Mouse (Mus musculus) hindbrain, embryonic 12.5 days (tissue): ENCODE data around the gene Gm21943. TPM values are rescaled to one million over a fixed set of nuclear protein-coding genes. Genes with fewer than 3 reads are reported as not detected.
"Not testable (repeated sequence)": the region's sequence is repeated elsewhere in the genome, so short reads cannot be mapped to it uniquely, and the experiment has no call there.

Experiments
- ATAC-seq: fragments of 200-750 bp; cut with Nextera tagmentation; 2 replicates; pipeline ENCODE4 v1.8.0; 2017; ENCODE audit warnings: moderate TSS enrichment; ENCODE audit not compliant: low FRiP score
- H3K27ac ChIP-seq: fragments of 300-500 bp; sonication (generic); 2 replicates; pipeline ENCODE4 v1.5.1; 2016; ENCODE audit warnings: mild to moderate bottlenecking
- H3K27me3 ChIP-seq: fragments of 300-500 bp; sonication (generic); 2 replicates; pipeline ENCODE4 v1.6.1; 2016; ENCODE audit warnings: mild to moderate bottlenecking
- H3K36me3 ChIP-seq: fragments of 300-500 bp; sonication (generic); 2 replicates; pipeline ENCODE4 v1.6.1; 2016; ENCODE audit warnings: mild to moderate bottlenecking
- H3K4me1 ChIP-seq: fragments of 300-500 bp; sonication (generic); 2 replicates; pipeline ENCODE4 v1.6.1; 2016
- H3K4me2 ChIP-seq: fragments of 300-500 bp; sonication (generic); replicated peaks from 2 replicates; pipeline ENCODE4 v1.6.1; 2016; ENCODE audit warnings: mild to moderate bottlenecking
- H3K4me3 ChIP-seq: fragments of 300-500 bp; sonication (generic); 2 replicates; pipeline ENCODE4 v1.5.1; 2016; ENCODE audit warnings: mild to moderate bottlenecking
- H3K9ac ChIP-seq: fragments of 300-500 bp; sonication (generic); 2 replicates; pipeline ENCODE4 v1.6.1; 2016; ENCODE audit warnings: mild to moderate bottlenecking, moderate library complexity
- H3K9me3 ChIP-seq: fragments of 300-500 bp; sonication (generic); replicated peaks from 2 replicates; pipeline ENCODE4 v1.6.1; 2016; ENCODE audit warnings: mild to moderate bottlenecking
- WGBS: fragments of 180-500 bp; shearing (Covaris S2); methylation state at CpG from one replicate; pipeline ENCODE4 v1.1.7; 2016; 5-methylcytosine and 5-hydroxymethylcytosine counted together
- polyA plus RNA-seq: library from polyadenylated mRNA; unstranded; fragments of >200 nt; fragmentation: Nextera tagmentation; extraction: Ambion mirVana; gene quantifications from 2 replicates; pipeline ENCODE4 v1.2.1, GENCODE M21; 2016

The Gm21943 gene
- polyA plus RNA-seq: not detected in 2 replicates

DNA sequence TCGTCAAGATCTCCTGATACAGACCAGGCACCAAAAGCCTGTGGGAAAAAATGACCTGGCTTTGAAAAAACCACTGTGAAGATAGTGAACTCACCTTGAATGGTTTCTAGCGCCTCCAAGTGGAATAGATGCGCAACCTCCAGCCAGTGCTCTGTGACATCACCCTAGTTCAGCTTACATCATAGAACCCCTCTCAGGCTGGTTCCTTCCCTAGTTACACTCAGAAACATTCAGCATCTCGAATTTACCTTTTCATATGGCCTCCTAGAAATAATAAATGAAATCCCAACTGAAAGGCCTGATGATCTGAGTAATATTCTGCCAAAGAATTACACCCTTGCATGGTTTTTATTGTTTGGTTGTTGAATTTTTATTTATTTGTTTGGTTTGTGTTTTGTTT is at the start of gene Gm21943:
TSS of gene Gm21943 (minus strand) at position 101 of the 400 bp plus-strand sequence.
- not testable (repeated sequence) for H3K27ac ChIP-seq, H3K4me1 ChIP-seq, H3K9me3 ChIP-seq, ATAC-seq, H3K4me2 ChIP-seq, H3K4me3 ChIP-seq, H3K27me3 ChIP-seq, H3K9ac ChIP-seq, H3K36me3 ChIP-seq
- no CpG with 5 or more reads among the region's 4 CpGs for WGBS

Other genes with a start within 250 kb of the Gm21943 start
- not detected in 2 replicates for gene Gm28961, start 172.0 kb upstream of the Gm21943 start, polyA plus RNA-seq